Mouse (Mus musculus): ENCODE data around the gene Mylpf. TPM values are rescaled to one million over a fixed set of nuclear protein-coding genes. Genes with fewer than 3 reads are reported as not detected.
"Not testable (repeated sequence)": the region's sequence is repeated elsewhere in the genome, so short reads cannot be mapped to it uniquely, and the experiment has no call there.

The Mylpf gene
- total RNA-seq, 2 experiments from 2014 or later = 6.0 to 7.8 TPM

GRCm38 (mm10) chr7:127223515-127224478, 15.1 kb downstream of the Mylpf start:
- ATAC-seq (replicated peaks; ENCODE audit: poor library complexity) = no peak

GRCm38 (mm10) chr7:127224616-127225015, 15.9 kb downstream of the Mylpf start:
- ATAC-seq (replicated peaks; ENCODE audit: poor library complexity) = no peak

- peak; percentile 72 for ATAC-seq (replicated peaks; ENCODE audit: poor library complexity)
Observed at GRCm38 (mm10) chr7:127225147-127225995, 16.7 kb downstream of the Mylpf start.

GRCm38 (mm10) chr7:127228615-127229303, 20.1 kb downstream of the Mylpf start:
- ATAC-seq (replicated peaks; ENCODE audit: poor library complexity) = peak; percentile 81

- no peak for ATAC-seq (replicated peaks; ENCODE audit: poor library complexity)
Observed at GRCm38 (mm10) chr7:127231376-127231775, 22.7 kb downstream of the Mylpf start.

- no peak for ATAC-seq (replicated peaks; ENCODE audit: poor library complexity)
Observed at GRCm38 (mm10) chr7:127231826-127232621, 23.3 kb downstream of the Mylpf start.

GRCm38 (mm10) chr7:127232622-127233367, 24.1 kb downstream of the Mylpf start, which contains the start of the genes Zfp553 and Sept1:
Gene Zfp553, plus strand, starts transcription at chr7:127233061.
Gene Sept1, minus strand, starts transcription at chr7:127233130.
- ATAC-seq (replicated peaks; ENCODE audit: poor library complexity) = peak; percentile 68

- ATAC-seq (replicated peaks; ENCODE audit: poor library complexity) = peak; percentile 12; the same call in 1 of the 2 replicates
Observed at GRCm38 (mm10) chr7:127233368-127233749, 24.7 kb downstream of the Mylpf start.

GRCm38 (mm10) chr7:127233765-127234164, 25.1 kb downstream of the Mylpf start:
- no peak for ATAC-seq (replicated peaks; ENCODE audit: poor library complexity)

GRCm38 (mm10) chr7:127234777-127235176, 26.1 kb downstream of the Mylpf start:
- ATAC-seq (replicated peaks; ENCODE audit: poor library complexity) = no peak

- ATAC-seq (replicated peaks; ENCODE audit: poor library complexity) = 0 out of 2 replicates have a peak, but pooled peaks have one; percentile 8
Observed at GRCm38 (mm10) chr7:127243361-127243867, 34.7 kb downstream of the Mylpf start.

GRCm38 (mm10) chr7:127243870-127244657, 35.4 kb downstream of the Mylpf start, which contains the start of gene Zfp771:
Gene Zfp771, plus strand, starts transcription at chr7:127244274.
- peak; percentile 92 for ATAC-seq (replicated peaks; ENCODE audit: poor library complexity)

GRCm38 (mm10) chr7:127244658-127245510, 36.2 kb downstream of the Mylpf start:
- ATAC-seq (replicated peaks; ENCODE audit: poor library complexity) = no peak; the same call in none of the 2 replicates

GRCm38 (mm10) chr7:127250511-127250910, 41.8 kb downstream of the Mylpf start:
- ATAC-seq (replicated peaks; ENCODE audit: poor library complexity) = not testable (repeated sequence)

- ATAC-seq (replicated peaks; ENCODE audit: poor library complexity) = peak; percentile 14; the same call in 1 of the 2 replicates
Observed at GRCm38 (mm10) chr7:127252414-127252813, 43.7 kb downstream of the Mylpf start.

GRCm38 (mm10) chr7:127253341-127253740, 44.7 kb downstream of the Mylpf start:
- no peak for ATAC-seq (replicated peaks; ENCODE audit: poor library complexity)
